Mouse (Mus musculus): ENCODE measurements around the gene Elmo2.

The Elmo2 gene

GRCm38 (mm10) chr2:165259859-165260258, 66.4 kb downstream of the Elmo2 start:
- DNase-seq (ENCODE audit: extremely low read depth, low read depth), result no peak

- no peak for DNase-seq (ENCODE audit: extremely low read depth, low read depth)
These were observed 68.0 kb downstream of the Elmo2 start for GRCm38 (mm10) chr2:165258321-165258720.

- no peak for DNase-seq (ENCODE audit: extremely low read depth, low read depth)
These were observed 69.0 kb downstream of the Elmo2 start for GRCm38 (mm10) chr2:165257151-165257834.

- no peak for DNase-seq (ENCODE audit: extremely low read depth, low read depth)
These were observed 70.1 kb downstream of the Elmo2 start for GRCm38 (mm10) chr2:165256213-165256612.

GRCm38 (mm10) chr2:165253867-165254266, 72.4 kb downstream of the Elmo2 start:
- no peak for DNase-seq (ENCODE audit: extremely low read depth, low read depth)

- no peak for DNase-seq (ENCODE audit: extremely low read depth, low read depth)
These were observed 73.0 kb downstream of the Elmo2 start for GRCm38 (mm10) chr2:165253269-165253668.

GRCm38 (mm10) chr2:165252801-165253200, 73.5 kb downstream of the Elmo2 start:
- no peak for DNase-seq (ENCODE audit: extremely low read depth, low read depth)

- no peak for DNase-seq (ENCODE audit: extremely low read depth, low read depth)
These were observed 73.9 kb downstream of the Elmo2 start for GRCm38 (mm10) chr2:165252381-165252780.

GRCm38 (mm10) chr2:165250903-165251302, 75.4 kb downstream of the Elmo2 start:
- no peak for DNase-seq (ENCODE audit: extremely low read depth, low read depth)

- DNase-seq (ENCODE audit: extremely low read depth, low read depth), result no peak
These were observed 77.3 kb downstream of the Elmo2 start for GRCm38 (mm10) chr2:165248967-165249366.

- DNase-seq (ENCODE audit: extremely low read depth, low read depth), result no peak
These were observed 79.9 kb downstream of the Elmo2 start for GRCm38 (mm10) chr2:165246349-165246748.

- no peak for DNase-seq (ENCODE audit: extremely low read depth, low read depth)
These were observed 83.1 kb downstream of the Elmo2 start for GRCm38 (mm10) chr2:165243122-165243720.

- no peak for DNase-seq (ENCODE audit: extremely low read depth, low read depth)
These were observed 83.7 kb downstream of the Elmo2 start for GRCm38 (mm10) chr2:165242575-165242974.

- no peak for DNase-seq (ENCODE audit: extremely low read depth, low read depth)
These were observed 84.5 kb downstream of the Elmo2 start for GRCm38 (mm10) chr2:165241786-165242185.

GRCm38 (mm10) chr2:165240371-165240770, 85.9 kb downstream of the Elmo2 start:
- no peak for DNase-seq (ENCODE audit: extremely low read depth, low read depth)

GRCm38 (mm10) chr2:165239533-165240144, 86.6 kb downstream of the Elmo2 start:
- no peak for DNase-seq (ENCODE audit: extremely low read depth, low read depth)

GRCm38 (mm10) chr2:165238416-165239145, 87.7 kb downstream of the Elmo2 start:
- no peak for DNase-seq (ENCODE audit: extremely low read depth, low read depth)

Data from MEL-GATA-1-ER (cell line).